Mouse (Mus musculus): ENCODE data around the gene Bbx. TPM values are rescaled to one million over a fixed set of nuclear protein-coding genes. Genes with fewer than 3 reads are reported as not detected.

The Bbx gene
- polyA plus RNA-seq, 1 experiment: 12.3 TPM

DNA sequence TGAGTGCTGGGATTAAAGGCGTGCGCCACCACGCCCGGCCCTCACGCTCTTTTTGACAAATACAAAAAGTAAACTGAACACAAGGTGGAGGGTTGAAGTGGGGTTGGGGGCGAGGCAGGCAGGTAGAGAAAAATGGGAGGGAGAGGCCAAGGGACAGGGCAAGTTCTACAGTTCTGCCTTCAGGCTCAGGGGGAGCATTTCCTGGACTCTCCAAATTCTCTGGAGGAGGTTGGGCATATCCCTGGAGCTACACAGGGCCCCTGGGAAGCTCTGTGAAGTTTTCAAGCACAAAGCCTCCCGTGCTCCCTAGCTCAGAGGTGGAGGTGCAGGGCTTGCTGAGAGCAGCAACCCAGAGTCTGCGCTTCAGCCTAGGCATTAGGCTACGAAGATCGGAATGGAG is 249.6 kb downstream of the Bbx start:
- DNase-seq (ENCODE audit: extremely low spot score in 1 of 2, low spot score in 1 of 2): no peak

- DNase-seq (ENCODE audit: extremely low spot score in 1 of 2, low spot score in 1 of 2): no peak
Measured at GRCm38 (mm10) chr16:50172760-50173159, 259.4 kb downstream of the Bbx start.

GRCm38 (mm10) chr16:50170812-50171211 is 261.4 kb downstream of the Bbx start:
- no peak for DNase-seq (ENCODE audit: extremely low spot score in 1 of 2, low spot score in 1 of 2)

- DNase-seq (ENCODE audit: extremely low spot score in 1 of 2, low spot score in 1 of 2): no peak
Measured at GRCm38 (mm10) chr16:50167983-50168299, 264.2 kb downstream of the Bbx start.

DNA sequence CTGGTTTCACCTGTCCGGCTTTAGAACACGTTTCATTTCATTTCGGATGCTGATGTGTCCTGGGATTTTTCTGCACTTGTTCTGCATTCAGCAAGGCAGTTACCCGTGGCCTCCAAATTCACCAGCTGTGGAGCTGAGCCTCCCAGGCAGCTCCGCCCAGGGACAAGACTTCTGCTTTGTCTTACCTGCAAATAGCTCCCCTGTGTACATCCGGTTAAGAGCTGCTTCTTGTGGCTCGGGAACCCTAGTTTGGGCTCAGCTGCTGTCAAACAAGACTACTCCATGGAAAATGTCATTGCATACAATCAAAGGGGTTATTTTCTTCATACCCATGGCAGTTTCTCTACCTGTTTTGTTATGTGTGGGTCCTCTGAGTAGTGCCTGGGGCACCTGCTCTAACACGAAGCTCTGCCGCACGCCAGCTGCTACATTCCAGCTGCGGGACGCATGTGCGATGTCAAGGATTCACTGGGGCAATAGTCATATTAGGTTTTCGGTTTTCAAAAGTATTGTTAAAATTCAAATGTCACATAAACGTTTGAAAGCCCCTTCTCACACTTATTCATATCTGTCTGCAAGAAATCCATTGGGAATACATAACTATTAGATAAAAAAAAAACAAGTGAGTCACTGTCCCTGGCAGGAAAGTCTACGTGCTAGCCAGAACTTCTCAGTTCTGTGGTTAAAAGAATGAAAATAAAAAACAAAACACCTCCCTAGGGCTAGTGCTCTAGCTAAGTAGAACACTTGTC is 264.8 kb downstream of the Bbx start:
- no peak for DNase-seq (ENCODE audit: extremely low spot score in 1 of 2, low spot score in 1 of 2)

- no peak for DNase-seq (ENCODE audit: extremely low spot score in 1 of 2, low spot score in 1 of 2)
Measured at GRCm38 (mm10) chr16:50160418-50161271, 271.5 kb downstream of the Bbx start.

DNA sequence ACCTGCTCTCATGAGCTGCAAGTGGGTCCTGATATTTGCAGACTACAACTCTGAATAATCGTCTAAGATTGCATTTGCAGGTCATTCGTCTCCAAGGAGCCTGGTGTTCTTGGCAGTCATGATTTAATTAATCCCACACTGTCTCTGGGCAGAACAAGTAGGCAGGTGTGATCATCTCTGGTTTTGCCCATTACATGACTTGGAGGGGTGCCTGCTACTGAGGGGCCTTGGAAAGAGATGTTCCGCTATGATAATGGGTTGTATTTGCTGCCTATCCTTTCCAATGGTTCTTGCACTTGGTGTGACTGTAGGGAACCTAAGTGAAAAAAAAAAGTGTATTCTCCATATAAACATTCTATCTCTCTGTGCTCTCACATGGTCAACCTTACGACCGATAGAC is 273.6 kb downstream of the Bbx start:
- no peak for DNase-seq (ENCODE audit: extremely low spot score in 1 of 2, low spot score in 1 of 2)

DNA sequence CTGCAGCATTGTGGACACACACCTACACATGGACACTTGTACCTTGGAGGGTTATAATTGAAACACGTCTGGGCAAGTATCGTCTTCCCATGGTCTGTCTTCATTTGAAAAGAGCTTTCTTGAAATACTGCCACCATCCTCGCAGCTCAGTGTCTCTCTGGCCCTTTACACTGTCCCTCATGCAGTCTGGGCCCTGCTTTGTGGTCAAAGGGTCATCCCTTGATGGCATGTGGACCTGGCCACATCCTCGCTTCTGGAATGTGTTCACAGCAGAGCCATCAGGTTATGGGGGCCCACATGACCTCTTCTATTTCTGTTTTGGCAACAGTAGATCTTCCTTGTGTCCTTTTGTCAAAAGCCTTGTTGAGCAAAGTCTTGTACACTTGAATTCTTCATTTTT is 282.6 kb downstream of the Bbx start:
- DNase-seq (ENCODE audit: extremely low spot score in 1 of 2, low spot score in 1 of 2): no peak

GRCm38 (mm10) chr16:50147900-50148299 is 284.3 kb downstream of the Bbx start:
- peak in 1 of 2 experiments; percentile 8 for DNase-seq (ENCODE audit: extremely low spot score in 1 of 2, low spot score in 1 of 2)

Other genes starting within 250 kb of the Bbx start
- not detected in 2 replicates for gene Ccdc54, start 158.8 kb upstream of the Bbx start, polyA plus RNA-seq (2012; rRNA removed)